Mouse (Mus musculus): Measurements from ENCODE around the gene Arhgap19. TPM values are rescaled to one million over a fixed set of nuclear protein-coding genes. Genes with fewer than 3 reads are reported as not detected.
A peak's percentile ranks its signal among the peaks of the same experiment; 100 is the strongest.

Gene Arhgap19
- total RNA-seq, 2 experiments from 2014 or later = 3.0 to 3.3 TPM

- intact Hi-C loops (cut with DNase I) = loop anchor here (2.0 kb wide), 1 partner anchor 16 kb away; no protein-coding TSS in a partner anchor
- Histone ChIP-seq H3K4me3 (peak overlapping the region; percentile 76), H3K27ac (peak overlapping the region; percentile 96)
- no peak for TF ChIP-seq CTCF (IDR thresholded peaks at IDR 0.05)
- DNase-seq (ENCODE audit: extremely low spot score in 1 of 2, low spot score in 2 of 2) = peak; percentile 39 to 54
Observed at GRCm38 (mm10) chr19:41831101-41831570, 29.3 kb upstream of the Arhgap19 start.

GRCm38 (mm10) chr19:41830106-41831031 is 28.5 kb upstream of the Arhgap19 start:
- peak overlapping the region; percentile 76 for H3K4me3 ChIP-seq
- peak; percentile 49 to 54 for DNase-seq (ENCODE audit: extremely low spot score in 1 of 2, low spot score in 2 of 2)
- intact Hi-C loops (cut with DNase I) = loop anchor here (2.0 kb wide), 1 partner anchor 16 kb away; no protein-coding TSS in a partner anchor
- TF ChIP-seq CTCF (IDR thresholded peaks at IDR 0.05) = no peak; the same call in 1 of the 2 replicates
- peak overlapping the region; percentile 96 for H3K27ac ChIP-seq

DNA sequence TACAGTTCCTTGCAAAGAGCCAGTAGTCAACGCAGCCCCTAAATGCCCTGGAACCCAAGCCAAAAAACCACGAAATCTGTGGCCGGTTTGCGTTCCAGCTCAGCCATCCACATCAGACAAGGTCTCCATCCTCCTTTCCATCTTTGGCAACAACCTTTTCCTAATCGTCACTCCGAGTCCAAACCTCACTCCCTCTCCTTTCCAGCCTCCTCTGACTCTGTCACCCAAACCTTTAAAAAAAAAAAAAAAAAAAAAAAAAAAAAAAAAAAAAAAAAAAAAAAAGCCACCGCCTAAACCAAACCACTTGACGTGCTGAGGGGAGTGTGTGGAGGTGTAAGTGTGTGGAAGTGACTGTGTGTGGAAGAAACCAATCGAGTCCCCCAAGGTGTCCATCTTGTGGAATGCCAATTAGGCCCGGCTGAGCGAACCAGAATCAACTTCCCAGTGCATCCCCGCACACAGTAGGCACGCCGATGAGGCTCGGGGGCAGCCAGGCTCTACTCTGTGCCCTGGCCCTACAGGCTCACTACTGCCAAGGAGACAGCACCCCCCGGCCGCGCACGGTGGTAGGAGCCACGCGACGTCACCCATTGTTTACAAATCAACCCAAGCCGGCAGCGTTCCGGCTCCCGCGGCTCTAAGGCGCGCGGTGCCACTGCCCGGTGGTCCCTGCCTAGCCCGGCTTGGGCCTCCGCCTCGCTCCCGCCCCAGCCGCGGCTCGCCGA is 27.7 kb upstream of the Arhgap19 start, which contains the start of gene Frat1:
Gene Frat1, plus strand, starts transcription at position 590 of the 725 bp plus-strand sequence.
- peak; percentile 86 to 88 for DNase-seq (ENCODE audit: extremely low spot score in 1 of 2, low spot score in 2 of 2)
- H3K27ac ChIP-seq = peak within 1 kb of the TSS; percentile 96
- intact Hi-C loops (cut with DNase I) = loop anchor here (2.0 kb wide), 1 partner anchor 17 kb away; no protein-coding TSS in a partner anchor
- TF ChIP-seq CTCF (IDR thresholded peaks at IDR 0.05) = no peak
- peak within 1 kb of the TSS; percentile 76 for H3K4me3 ChIP-seq

- peak overlapping the region; percentile 96 for H3K27ac ChIP-seq
- peak overlapping the region; percentile 76 for H3K4me3 ChIP-seq
- intact Hi-C loops (cut with DNase I) = no loop called here
- TF ChIP-seq CTCF (IDR thresholded peaks at IDR 0.05) = no peak
- no peak for DNase-seq (ENCODE audit: extremely low spot score in 1 of 2, low spot score in 2 of 2)
Observed at GRCm38 (mm10) chr19:41828941-41829340, 27.1 kb upstream of the Arhgap19 start.

DNA sequence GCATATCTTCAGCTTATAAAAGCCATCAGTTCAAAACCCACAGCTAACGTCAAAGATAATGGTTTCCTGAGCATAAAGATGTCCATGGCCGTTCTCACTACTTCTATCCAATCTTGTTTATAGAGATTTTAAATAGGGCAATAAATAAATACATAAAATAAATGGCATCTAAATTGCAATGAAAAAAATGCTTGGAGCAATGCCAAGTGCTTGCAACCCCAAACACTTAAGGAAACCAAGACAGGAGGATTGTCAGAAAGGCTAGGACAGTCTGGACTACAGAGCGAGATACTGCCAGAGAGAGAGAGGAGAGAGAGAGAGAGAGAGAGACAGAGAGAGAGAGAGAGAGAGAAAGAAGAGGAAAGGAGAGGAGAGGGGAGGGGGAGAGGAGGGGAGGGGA is 24.7 kb upstream of the Arhgap19 start:
- Histone ChIP-seq H3K27ac (no peak overlapping the region), H3K4me3 (no peak overlapping the region)
- no peak for TF ChIP-seq CTCF (IDR thresholded peaks at IDR 0.05)
- DNase-seq (ENCODE audit: extremely low spot score in 1 of 2, low spot score in 2 of 2) = no peak
- intact Hi-C loops (cut with DNase I) = no loop called here

DNA sequence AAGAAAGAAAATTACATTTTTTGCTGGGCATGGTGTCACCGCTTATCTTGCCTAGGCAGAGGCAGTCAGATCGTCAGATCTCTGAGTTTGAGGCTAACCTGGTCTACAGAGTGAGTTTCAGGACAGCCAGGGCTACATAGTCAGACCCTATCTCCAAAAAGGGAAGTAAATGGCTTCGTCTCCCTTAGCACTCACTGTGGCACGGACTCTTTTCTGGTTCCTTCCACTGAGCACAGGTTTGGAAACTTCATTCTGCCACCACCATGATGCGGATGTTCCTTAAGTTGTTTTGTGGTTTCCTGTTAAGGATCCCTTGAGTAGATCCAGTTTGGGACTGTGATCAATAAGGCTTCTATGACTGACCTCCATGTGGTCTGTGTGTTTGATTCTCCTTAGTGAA is 23.1 kb upstream of the Arhgap19 start:
- Histone ChIP-seq H3K27ac (no peak overlapping the region), H3K4me3 (no peak overlapping the region)
- TF ChIP-seq CTCF (IDR thresholded peaks at IDR 0.05) = no peak
- DNase-seq (ENCODE audit: extremely low spot score in 1 of 2, low spot score in 2 of 2) = no peak
- intact Hi-C loops (cut with DNase I) = no loop called here

DNA sequence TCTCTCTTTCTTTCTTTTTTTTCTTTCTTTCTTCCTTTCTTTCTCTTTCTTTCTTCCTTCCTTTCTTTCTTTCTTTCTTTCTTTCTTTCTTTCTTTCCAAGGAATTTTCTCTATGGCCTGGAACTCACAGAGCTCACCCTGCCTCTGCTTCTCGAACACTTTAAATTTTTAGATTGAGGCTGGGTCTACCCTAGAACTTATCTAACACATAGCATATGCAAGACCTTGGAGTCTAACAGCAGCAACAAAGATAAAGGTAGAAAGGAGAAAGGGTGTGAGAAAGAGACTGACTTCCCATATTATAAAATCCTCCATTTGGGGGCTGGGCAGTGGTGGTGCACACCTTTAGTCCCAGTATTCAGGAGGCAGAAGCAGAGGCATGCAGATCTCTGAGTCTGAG is 20.7 kb upstream of the Arhgap19 start:
- DNase-seq (ENCODE audit: extremely low spot score in 1 of 2, low spot score in 2 of 2) = no peak
- TF ChIP-seq CTCF (IDR thresholded peaks at IDR 0.05) = no peak
- no peak overlapping the region for H3K27ac ChIP-seq
- H3K4me3 ChIP-seq = no peak overlapping the region
- intact Hi-C loops (cut with DNase I) = no loop called here

DNA sequence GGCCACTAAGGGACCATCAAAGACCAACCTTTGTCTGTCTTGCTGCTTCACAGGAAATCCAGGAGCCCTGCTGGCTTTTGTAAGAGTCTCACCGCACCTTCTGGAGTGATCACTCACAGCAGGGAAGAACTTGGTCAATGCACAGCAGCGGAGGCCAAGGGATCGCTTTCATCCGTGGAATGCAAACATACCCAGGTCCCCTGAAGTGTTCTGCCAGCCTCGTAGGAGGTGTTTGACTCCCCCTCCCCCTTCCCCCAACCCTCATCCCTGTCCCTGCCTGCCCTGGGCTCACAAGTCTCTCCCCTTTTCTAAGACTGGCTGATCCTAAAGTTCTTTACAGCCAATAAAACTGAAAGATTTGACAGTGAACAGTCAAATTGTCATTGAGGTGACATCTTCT is 19.6 kb upstream of the Arhgap19 start:
- no peak for TF ChIP-seq CTCF (IDR thresholded peaks at IDR 0.05)
- no peak overlapping the region for H3K27ac ChIP-seq
- H3K4me3 ChIP-seq = no peak overlapping the region
- no peak for DNase-seq (ENCODE audit: extremely low spot score in 1 of 2, low spot score in 2 of 2)
- intact Hi-C loops (cut with DNase I) = no loop called here

DNA sequence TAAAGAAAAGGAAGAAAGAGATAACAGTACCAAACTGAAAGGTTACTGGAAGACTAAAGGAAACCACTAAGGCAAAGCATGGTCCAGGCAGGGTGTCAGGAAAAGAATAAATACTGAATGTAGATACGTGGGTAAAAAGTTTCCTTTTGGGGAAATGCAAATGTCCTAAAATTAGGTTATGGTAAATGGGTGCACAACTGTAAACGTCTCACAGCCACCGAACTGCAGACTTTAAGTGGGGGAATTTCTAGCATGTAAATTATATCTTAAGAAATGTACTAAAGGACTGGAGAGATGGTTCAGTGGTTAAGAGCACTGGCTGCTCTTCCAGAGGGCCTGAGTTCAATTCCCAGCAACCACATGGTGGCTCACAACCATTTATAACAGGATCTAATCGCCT is 16.9 kb upstream of the Arhgap19 start:
- TF ChIP-seq CTCF (IDR thresholded peaks at IDR 0.05) = no peak
- intact Hi-C loops (cut with DNase I) = no loop called here
- Histone ChIP-seq H3K4me3 (no peak overlapping the region), H3K27ac (no peak overlapping the region)
- DNase-seq (ENCODE audit: extremely low spot score in 1 of 2, low spot score in 2 of 2) = no peak

DNA sequence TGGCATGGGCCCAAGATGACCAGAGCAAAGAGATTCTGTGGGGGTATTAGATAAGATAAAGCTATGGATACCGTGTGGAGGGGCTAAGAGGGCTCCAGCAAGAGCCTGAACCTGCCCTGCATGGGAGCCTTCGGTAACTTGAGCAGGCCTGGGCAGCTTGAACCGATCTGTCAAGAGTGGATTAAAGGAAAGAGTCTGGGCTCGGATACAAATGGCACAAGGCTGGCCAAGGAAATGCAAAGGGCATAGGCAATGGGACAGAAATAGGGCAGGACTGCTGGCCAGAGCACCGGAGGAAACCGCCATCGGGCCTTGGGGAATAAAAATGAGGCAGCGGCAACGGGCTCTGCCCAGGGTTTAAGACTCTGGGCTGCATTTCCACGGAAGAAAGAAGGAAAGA is 15.5 kb upstream of the Arhgap19 start:
- H3K4me3 ChIP-seq = no peak overlapping the region
- intact Hi-C loops (cut with DNase I) = no loop called here
- no peak for DNase-seq (ENCODE audit: extremely low spot score in 1 of 2, low spot score in 2 of 2)
- no peak for TF ChIP-seq CTCF (IDR thresholded peaks at IDR 0.05)
- no peak overlapping the region for H3K27ac ChIP-seq

- no peak overlapping the region for H3K27ac ChIP-seq
- intact Hi-C loops (cut with DNase I) = no loop called here
- DNase-seq (ENCODE audit: extremely low spot score in 1 of 2, low spot score in 2 of 2) = no peak
- TF ChIP-seq CTCF (IDR thresholded peaks at IDR 0.05) = no peak
- no peak overlapping the region for H3K4me3 ChIP-seq
Observed at GRCm38 (mm10) chr19:41816915-41817314, 15.1 kb upstream of the Arhgap19 start.

DNA sequence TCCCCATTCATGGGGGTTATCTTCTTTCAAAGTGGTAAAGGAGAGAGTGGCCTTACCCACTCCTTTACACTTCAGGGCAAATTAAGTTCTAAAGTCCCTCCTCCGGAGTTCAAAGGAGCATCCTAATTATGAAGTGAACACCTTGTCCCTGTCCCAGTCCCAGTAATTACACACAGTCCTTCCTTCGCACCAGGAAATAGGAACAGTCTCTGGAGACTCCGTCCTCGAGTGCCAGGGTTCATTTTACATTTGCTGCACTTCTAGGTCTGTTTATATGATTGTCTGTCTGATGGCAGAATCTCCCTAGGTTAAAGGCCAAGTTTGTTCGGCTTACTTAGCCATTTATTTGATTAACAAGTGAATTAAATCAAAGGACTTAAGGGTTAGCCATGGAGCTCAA is 14.6 kb upstream of the Arhgap19 start:
- intact Hi-C loops (cut with DNase I) = no loop called here
- DNase-seq (ENCODE audit: extremely low spot score in 1 of 2, low spot score in 2 of 2) = no peak
- TF ChIP-seq CTCF (IDR thresholded peaks at IDR 0.05) = no peak
- no peak overlapping the region for H3K27ac ChIP-seq
- H3K4me3 ChIP-seq = no peak overlapping the region
